Comparison of ENCODE assay signal across 7 mouse cellular contexts in genomic region chr2:170055413-170055812, GRCm38 (mm10).
DNase-seq lines count a peak whose midpoint lies in the region; ATAC-seq and TF ChIP-seq lines count a peak whose summit lies in the region.

No protein-coding gene starts in this region.

- H3K36me3 ChIP-seq in midbrain, postnatal 0 days (ENCODE audit: insufficient read depth, low read length), result no peaks in the 10 kb centered on the region

- WGBS in bone marrow, adult 2 months, result 28% methylated on average over 9 of the region's 9 CpGs
- WGBS in midbrain, postnatal 0 days, result 39% methylated on average over 9 of the region's 9 CpGs

- no peak overlapping the region for H3K9ac ChIP-seq in midbrain, postnatal 0 days (replicated peaks; ENCODE audit: low read length, poor library complexity, severe bottlenecking)

- no peak for ATAC-seq in midbrain, postnatal 0 days (ENCODE audit: low FRiP score)

- TF ChIP-seq POLR2A in bone marrow, adult 2 months (IDR thresholded peaks at IDR 0.05; ENCODE audit: borderline replicate concordance, control insufficient read depth, low read depth, low read length), result no peak

- DNase-seq in urinary bladder, postnatal 14 days (ENCODE audit: low spot score), result peak; percentile 44
- no peak for DNase-seq in urinary bladder, postnatal 10 days (ENCODE audit: low spot score)
- DNase-seq in gastrocnemius, postnatal 25 days, result peak; percentile 29
- DNase-seq in kidney, postnatal 4 days, result peak; percentile 62 to 66
- no peak for DNase-seq in midbrain, postnatal 0 days (ENCODE audit: low spot score)
- peak; percentile 44 for DNase-seq in yolk sac, embryonic 10.5 days (ENCODE audit: low spot score)

- no peaks in the 10 kb centered on the region for H3K27me3 ChIP-seq in midbrain, postnatal 0 days (ENCODE audit: insufficient read depth, low read length)

- no peak overlapping the region for H3K4me3 ChIP-seq in bone marrow, adult 2 months (replicated peaks; ENCODE audit: control insufficient read depth, low read depth, low read length)
- H3K4me3 ChIP-seq in midbrain, postnatal 0 days (ENCODE audit: low read depth, low read length), result no peak overlapping the region

- no peak overlapping the region for H3K4me2 ChIP-seq in midbrain, postnatal 0 days (ENCODE audit: low read depth, low read length, poor library complexity, severe bottlenecking)

- no peak overlapping the region for H3K27ac ChIP-seq in bone marrow, adult 2 months (ENCODE audit: control insufficient read depth, insufficient read depth, low read depth, low read length, poor library complexity)
- H3K27ac ChIP-seq in midbrain, postnatal 0 days (ENCODE audit: low read depth, low read length), result no peak overlapping the region

- H3K9me3 ChIP-seq in midbrain, postnatal 0 days (ENCODE audit: low read length), result no peaks in the 10 kb centered on the region

- no peaks in the 10 kb centered on the region for H3K4me1 ChIP-seq in bone marrow, adult 2 months (ENCODE audit: control insufficient read depth, insufficient read depth, low read length)
- no peaks in the 10 kb centered on the region for H3K4me1 ChIP-seq in midbrain, postnatal 0 days (ENCODE audit: insufficient read depth, low read length)

- TF ChIP-seq CTCF in bone marrow, adult 2 months (IDR thresholded peaks at IDR 0.05; ENCODE audit: control insufficient read depth, insufficient read depth, low read length), result peak; percentile 93
- peak; percentile 68 for TF ChIP-seq CTCF in midbrain, postnatal 0 days (IDR thresholded peaks at IDR 0.05)

Comparison
In these comparisons a context has a peak if more than half of its experiments do, and no peak if none do; other contexts are left out.
1. DNase-seq: peak in urinary bladder, postnatal 14 days (single experiment), gastrocnemius, postnatal 25 days (single experiment), kidney, postnatal 4 days (2 of 2) and yolk sac, embryonic 10.5 days (single experiment); none in urinary bladder, postnatal 10 days (single experiment) and midbrain, postnatal 0 days (single experiment).